Mouse (Mus musculus) lung, postnatal 0 days (tissue): Measurements from ENCODE around the gene Obp2b.

Experiments used
- CTCF ChIP-seq: IDR thresholded peaks from 2 replicates; pipeline ENCODE4 v1.5.1; 2016; ENCODE audit warnings: antibody characterized with exemption, mild to moderate bottlenecking
- EP300 ChIP-seq: IDR thresholded peaks from 2 replicates; pipeline ENCODE4 v1.6.1; 2016; ENCODE audit warnings: antibody characterized with exemption, mild to moderate bottlenecking, control low read depth

DNA sequence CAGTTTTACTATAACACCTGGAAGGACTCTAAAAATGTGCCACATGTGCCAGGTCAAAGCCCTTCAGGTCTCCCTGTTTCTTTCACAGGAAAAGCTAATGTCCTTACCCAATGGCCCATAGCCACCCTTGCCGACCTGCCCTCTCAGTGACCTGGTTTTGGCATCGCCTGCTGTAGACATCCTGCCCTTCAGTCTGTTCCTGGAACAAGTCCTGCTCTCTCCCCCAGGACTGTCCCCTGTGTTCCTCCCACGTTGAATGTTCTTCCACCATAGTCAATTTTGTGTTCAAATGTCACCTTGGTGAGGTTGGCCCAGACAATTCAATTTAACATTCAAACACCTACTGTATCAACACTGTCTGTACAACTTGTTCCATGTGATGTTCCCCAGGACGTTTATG is 39.9 kb upstream of the Obp2b start:
- TF ChIP-seq CTCF (no peak), EP300 (no peak)
